Mouse (Mus musculus) frontal cortex, adult 2 months (tissue): ENCODE results near the gene Pnpo. TPM values are rescaled to one million over a fixed set of nuclear protein-coding genes. Genes with fewer than 3 reads are reported as not detected.

Source experiments
- DNase-seq, 2 experiments: peaks; one replicate each; pipeline ENCODE4 v3.0.0; 2022; ENCODE audit warnings: low spot score in 1 of 2; ENCODE audit errors: extremely low spot score in 1 of 2
- polyA plus RNA-seq: library from polyadenylated mRNA; depleted of rRNA; stranded (reverse); fragments of >200 nt; gene quantifications from 2 replicates; pipeline ENCODE4 v1.2.3, GENCODE M21; 2012; rRNA removed

The Pnpo gene
- polyA plus RNA-seq, 1 experiment: 34.9 TPM

DNA sequence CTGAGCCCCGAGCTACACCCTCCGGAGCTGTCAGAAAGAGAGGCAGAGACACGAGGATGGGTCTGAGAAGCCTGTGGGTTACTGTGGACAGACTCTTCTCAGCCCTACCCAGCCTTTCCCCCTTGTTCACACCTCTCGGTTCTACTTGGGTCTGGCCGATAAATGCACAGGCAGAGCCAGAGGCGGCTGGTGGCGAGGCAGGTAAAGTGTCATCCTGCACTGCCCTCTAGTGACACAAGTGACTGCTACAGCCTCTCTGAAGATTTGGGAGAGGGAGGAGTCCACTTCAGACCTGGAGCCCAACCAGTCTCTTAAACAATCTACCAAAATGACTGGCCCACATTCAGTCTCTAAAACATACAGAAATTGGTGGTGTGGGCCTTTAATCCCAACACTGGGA is 33.8 kb downstream of the Pnpo start:
- peak; percentile 56 to 92 for DNase-seq

GRCm38 (mm10) chr11:96908594-96908993 is 35.2 kb downstream of the Pnpo start:
- no peak for DNase-seq

GRCm38 (mm10) chr11:96906431-96907161 is 37.2 kb downstream of the Pnpo start:
- no peak for DNase-seq

- no peak for DNase-seq
Measured at GRCm38 (mm10) chr11:96902639-96903635, 40.8 kb downstream of the Pnpo start.

DNA sequence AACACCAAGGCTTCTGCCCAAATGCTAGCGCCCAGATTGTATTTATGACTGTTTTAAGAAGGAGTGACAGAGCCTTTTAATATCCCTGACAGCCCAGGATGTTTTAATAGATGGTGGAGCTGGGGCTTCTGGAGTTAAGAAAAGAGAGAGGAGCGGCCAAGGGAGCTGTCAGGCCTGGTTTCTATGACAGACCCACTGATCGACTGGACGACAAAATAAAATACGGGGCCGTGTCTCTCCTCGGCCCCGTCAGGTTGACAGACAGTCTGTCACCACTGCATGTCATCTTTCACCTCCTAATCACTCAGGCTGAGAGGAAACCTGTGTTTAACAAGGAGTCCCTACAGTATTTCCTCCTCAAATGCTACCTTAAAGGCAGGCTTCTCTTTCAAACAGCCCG is 42.5 kb downstream of the Pnpo start:
- DNase-seq: no peak

DNA sequence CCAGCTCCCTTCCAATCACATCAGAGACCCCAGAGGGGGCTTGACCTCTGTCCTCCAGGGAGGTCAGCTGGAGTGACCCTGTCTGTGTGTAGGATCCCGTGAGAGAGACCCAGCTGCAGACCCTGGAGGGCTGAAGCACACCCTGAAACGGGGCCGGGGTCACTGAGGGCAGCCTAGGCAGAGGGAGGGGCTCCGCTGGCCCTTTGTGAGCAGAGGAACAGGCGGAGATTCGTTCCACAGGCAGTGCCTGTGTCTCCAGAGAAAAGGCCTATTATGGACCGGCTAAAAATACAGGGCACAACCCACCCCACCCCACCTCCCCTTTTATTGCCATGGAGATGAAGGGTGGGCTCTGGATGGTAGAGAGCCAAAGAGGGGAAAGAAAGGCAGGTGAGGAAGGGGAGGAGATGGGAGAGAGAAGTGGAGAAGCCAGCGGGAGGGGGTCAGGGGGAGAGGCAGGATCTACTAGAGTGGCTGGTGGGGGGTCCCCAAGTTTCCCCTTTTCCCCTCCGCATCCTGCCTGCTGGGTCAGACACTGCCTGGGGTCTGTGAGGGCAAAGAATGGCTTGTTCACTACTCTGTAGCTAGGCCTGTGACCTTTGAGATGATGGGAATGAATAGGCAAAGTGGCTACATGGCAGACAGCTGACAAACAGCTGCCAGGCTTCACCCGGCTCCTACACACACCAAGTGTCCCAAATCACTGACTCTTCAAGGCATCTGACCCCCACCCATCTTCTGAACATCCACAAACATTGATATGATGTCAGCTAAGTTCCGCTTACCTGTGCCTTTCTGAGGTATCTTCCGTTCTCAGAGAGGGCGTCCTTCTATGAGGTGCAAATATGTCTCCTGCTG is 44.1 kb downstream of the Pnpo start:
- DNase-seq: no peak

DNA sequence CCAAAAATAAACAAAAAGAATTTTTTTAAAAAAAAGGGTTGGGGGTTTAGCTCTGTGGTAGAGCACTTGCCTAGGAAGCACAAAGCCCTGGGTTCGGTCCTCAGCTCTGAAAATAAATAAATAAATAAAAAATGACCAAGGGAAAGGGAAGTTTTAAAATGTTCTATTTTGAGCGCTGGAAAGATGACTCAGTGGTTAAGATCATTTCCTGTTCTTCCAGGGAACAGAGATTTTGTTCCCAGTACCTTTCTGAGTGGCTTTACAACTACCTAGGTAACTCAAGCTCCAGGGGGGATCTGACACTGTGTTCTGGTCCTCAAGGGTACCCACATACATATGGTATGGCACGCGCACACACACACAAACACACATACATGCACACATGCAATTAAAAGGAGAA is 47.9 kb downstream of the Pnpo start:
- no peak for DNase-seq

- DNase-seq: no peak
Measured at GRCm38 (mm10) chr11:96893203-96893842, 50.5 kb downstream of the Pnpo start.

- no peak for DNase-seq
Measured at GRCm38 (mm10) chr11:96891784-96892527, 51.8 kb downstream of the Pnpo start.

Other genes starting within 250 kb of the Pnpo start
- gene Snx11, start 166.4 kb downstream of the Pnpo start, polyA plus RNA-seq: 42.0 and 48.0 TPM in 2 replicates
- gene Cbx1, start 154.9 kb downstream of the Pnpo start, polyA plus RNA-seq: 37.5 and 42.8 TPM in 2 replicates
- gene Nfe2l1, start 114.0 kb downstream of the Pnpo start, polyA plus RNA-seq: 184 and 186 TPM in 2 replicates
- 13.3 and 16.2 TPM in 2 replicates for gene Copz2, start 94.1 kb downstream of the Pnpo start, polyA plus RNA-seq
- gene Cdk5rap3, start 27.5 kb downstream of the Pnpo start, polyA plus RNA-seq: 37.8 and 45.8 TPM in 2 replicates
- gene Prr15l, start 15.9 kb downstream of the Pnpo start, polyA plus RNA-seq: not detected in 2 replicates
- 11.5 and 12.1 TPM in 2 replicates for gene Sp2, start 39.0 kb upstream of the Pnpo start, polyA plus RNA-seq
- 0.50 and 0.62 TPM in 2 replicates for gene Sp6, start 69.4 kb upstream of the Pnpo start, polyA plus RNA-seq
- 6.1 and 6.3 TPM in 2 replicates for gene Scrn2, start 86.0 kb upstream of the Pnpo start, polyA plus RNA-seq
- 0.82 TPM in 2 replicates for gene Lrrc46, start 97.4 kb upstream of the Pnpo start, polyA plus RNA-seq
- gene Mrpl10, start 97.6 kb upstream of the Pnpo start, polyA plus RNA-seq: 60.2 and 66.3 TPM in 2 replicates
- 11.2 and 14.0 TPM in 2 replicates for gene Osbpl7, start 106.6 kb upstream of the Pnpo start, polyA plus RNA-seq
- gene Tbx21, start 171.3 kb upstream of the Pnpo start, polyA plus RNA-seq: 9.7 and 10.1 TPM in 2 replicates
- 51.1 and 62.2 TPM in 2 replicates for gene Tbkbp1, start 207.5 kb upstream of the Pnpo start, polyA plus RNA-seq
- 76.4 and 80.7 TPM in 2 replicates for gene Kpnb1, start 243.9 kb upstream of the Pnpo start, polyA plus RNA-seq